Comparison of ENCODE assay signal across 39 mouse cellular contexts in the genomic region with DNA sequence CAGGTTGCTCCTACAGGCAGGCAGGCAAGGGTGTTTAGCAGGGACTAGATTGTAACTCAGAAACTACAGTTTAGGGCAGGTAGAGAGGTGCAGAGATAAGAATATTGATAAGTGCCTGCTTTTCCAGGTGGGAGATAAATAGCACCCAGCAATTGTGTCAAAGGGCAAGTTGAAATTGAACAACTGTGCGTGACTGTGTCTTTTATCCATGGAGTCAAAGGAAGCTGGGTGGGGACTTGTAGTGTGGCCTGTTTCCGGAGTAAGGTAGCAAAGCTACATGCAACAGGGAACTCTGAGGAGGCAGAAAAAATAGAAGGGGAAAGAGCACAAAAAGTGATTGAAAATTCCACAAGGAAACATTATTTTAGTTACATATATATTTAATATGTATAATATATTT. TPM values are rescaled to one million over a fixed set of nuclear protein-coding genes. Genes with fewer than 3 reads are reported as not detected.
"Had no signal": no experiment of that assay in that cellular context is flagged by ENCODE, and none has a peak within 500 bp of the region (broad histone marks: within the 10 kb centered on the region; RNA-seq: fewer than 3 reads in every experiment).

No protein-coding gene starts in this region.

- H3K27me3 ChIP-seq: heart, embryonic 12.5 days; heart, embryonic 13.5 days; heart, embryonic 15.5 days; hindbrain, embryonic 15.5 days had no signal

- H3K4me3 ChIP-seq: heart, adult 2 months; heart, embryonic 10.5 days; heart, embryonic 12.5 days; heart, embryonic 13.5 days; heart, embryonic 15.5 days; hindbrain, embryonic 10.5 days; hindbrain, embryonic 12.5 days; hindbrain, embryonic 13.5 days; hindbrain, embryonic 15.5 days; kidney, embryonic 15.5 days; layer of hippocampus, adult 2 months; left cerebral cortex, adult 2 months had no signal

- H3K4me2 ChIP-seq: heart, embryonic 11.5 days; heart, embryonic 12.5 days; heart, embryonic 13.5 days; heart, embryonic 15.5 days; hindbrain, embryonic 12.5 days; hindbrain, embryonic 13.5 days; hindbrain, embryonic 14.5 days; hindbrain, embryonic 15.5 days; kidney, embryonic 15.5 days had no signal

- DNase-seq: heart, adult 2 months; heart, postnatal 10 days; heart, postnatal 14 days; heart, postnatal 36 days; heart, postnatal 4 days; kidney, adult 11 months; kidney, adult 18-20 months; kidney, adult 2 months; kidney, adult 8-10 months; kidney, adult 9 months; kidney, postnatal 10 days; kidney, postnatal 14 days; kidney, postnatal 25 days; kidney, postnatal 36 days; kidney, postnatal 4 days; layer of hippocampus, adult 9-11 months; layer of hippocampus, postnatal 36 days had no signal

- H3K9ac ChIP-seq: heart, embryonic 12.5 days; heart, embryonic 13.5 days; heart, embryonic 15.5 days; hindbrain, embryonic 12.5 days; hindbrain, embryonic 13.5 days; hindbrain, embryonic 14.5 days; hindbrain, embryonic 15.5 days; kidney, embryonic 15.5 days had no signal

- H3K4me1 ChIP-seq: heart, embryonic 10.5 days; heart, embryonic 12.5 days; heart, embryonic 13.5 days; heart, embryonic 15.5 days; hindbrain, embryonic 10.5 days; hindbrain, embryonic 12.5 days; hindbrain, embryonic 13.5 days; hindbrain, embryonic 15.5 days; kidney, embryonic 15.5 days had no signal

- H3K27ac ChIP-seq: heart, adult 2 months; heart, embryonic 10.5 days; heart, embryonic 13.5 days; heart, embryonic 15.5 days; hindbrain, embryonic 10.5 days; hindbrain, embryonic 12.5 days; hindbrain, embryonic 13.5 days; hindbrain, embryonic 14.5 days; hindbrain, embryonic 15.5 days; hindbrain, postnatal 0 days; kidney, embryonic 15.5 days; kidney, postnatal 0 days; layer of hippocampus, adult 2 months; left cerebral cortex, adult 2 months had no signal

- H3K9me3 ChIP-seq: heart, embryonic 10.5 days; heart, embryonic 12.5 days; heart, embryonic 13.5 days; heart, embryonic 15.5 days; hindbrain, embryonic 10.5 days; hindbrain, embryonic 12.5 days; hindbrain, embryonic 13.5 days; hindbrain, embryonic 15.5 days; kidney, embryonic 15.5 days had no signal

- H3K36me3 ChIP-seq: heart, embryonic 10.5 days; heart, embryonic 12.5 days; heart, embryonic 13.5 days; heart, embryonic 15.5 days; hindbrain, embryonic 10.5 days; hindbrain, embryonic 12.5 days; hindbrain, embryonic 13.5 days; hindbrain, embryonic 15.5 days; kidney, embryonic 15.5 days had no signal

- ATAC-seq: hindbrain, embryonic 16.5 days; hindbrain, postnatal 0 days had no signal

RNA-seq across cellular contexts. Expression of a gene that starts 40.4 kb away (rescaled TPM):
- polyA plus RNA-seq: heart, adult 2 months; heart, embryonic 16.5 days; heart, postnatal 0 days; hindbrain, embryonic 12.5 days; hindbrain, embryonic 13.5 days; hindbrain, embryonic 14.5 days; hindbrain, embryonic 15.5 days; hindbrain, embryonic 16.5 days; hindbrain, postnatal 0 days; intestine, embryonic 14.5 days; kidney, adult 2 months; kidney, embryonic 14.5 days; kidney, embryonic 16.5 days; kidney, postnatal 0 days; large intestine, adult 2 months had no signal
